Mouse (Mus musculus): ENCODE data around the gene Kdm2b. TPM values are rescaled to one million over a fixed set of nuclear protein-coding genes. Genes with fewer than 3 reads are reported as not detected.

Kdm2b gene
- polyA plus RNA-seq, 1 experiment from 2014 or later = 92.2 TPM

DNA sequence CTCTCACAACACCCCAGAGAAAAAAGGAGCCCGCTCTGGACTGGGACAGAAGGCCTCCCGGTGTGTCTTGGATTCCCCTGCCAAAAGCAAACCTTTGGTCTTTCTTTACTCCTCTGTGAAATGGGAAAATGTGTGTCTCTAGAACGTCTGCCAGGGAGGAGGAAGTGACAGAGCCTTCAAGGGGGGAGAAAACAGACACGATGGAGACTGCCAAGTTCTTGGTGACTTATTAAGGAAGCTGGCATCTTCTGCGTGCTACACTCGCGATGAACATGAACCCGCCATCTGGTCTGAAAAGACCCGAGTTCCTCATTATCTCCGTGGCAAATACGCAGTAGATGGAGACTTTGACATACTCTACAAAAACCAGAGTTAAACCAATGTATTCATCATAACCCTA is 24.2 kb downstream of the Kdm2b start:
- no peak for ATAC-seq (ENCODE audit: low FRiP score, low TSS enrichment)

DNA sequence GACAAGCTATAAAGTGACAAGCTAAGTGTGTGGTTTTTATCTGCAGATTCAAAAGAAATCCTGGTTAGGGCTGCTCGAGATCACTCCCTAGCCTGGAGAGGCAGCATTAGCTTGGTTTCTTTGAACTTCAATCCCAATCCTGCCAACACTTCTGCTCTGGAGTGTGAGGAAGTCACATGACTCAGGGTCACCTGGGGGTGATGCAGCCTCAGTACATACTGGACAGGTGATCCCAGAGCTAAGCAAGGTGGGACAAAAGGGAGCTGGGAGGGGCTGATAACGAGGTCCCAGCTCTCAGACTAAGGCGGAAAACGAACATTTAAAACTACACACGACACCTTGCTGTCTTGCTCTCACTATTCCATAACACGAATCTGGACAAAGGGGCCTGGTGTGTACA is 24.8 kb downstream of the Kdm2b start:
- 80% methylated on average over 6 of the region's 6 CpGs for WGBS
- ATAC-seq (ENCODE audit: low FRiP score, low TSS enrichment) = no peak
- no peak overlapping the region for H3K4me2 ChIP-seq (replicated peaks; ENCODE audit: low read depth, low read length)
- no peak overlapping the region for H3K4me3 ChIP-seq (ENCODE audit: low read length)
- no peak overlapping the region for H3K9ac ChIP-seq (replicated peaks; ENCODE audit: low read length)
- no peaks in the 10 kb centered on the region for H3K4me1 ChIP-seq (ENCODE audit: insufficient read depth, low read length)
- no peak overlapping the region for H3K27ac ChIP-seq (ENCODE audit: low read length)
- H3K9me3 ChIP-seq (ENCODE audit: low read length) = no peaks in the 10 kb centered on the region
- H3K27me3 ChIP-seq (ENCODE audit: insufficient read depth, low read length) = no peaks in the 10 kb centered on the region
- H3K36me3 ChIP-seq (ENCODE audit: insufficient read depth, low read length) = peaks cover 8% of the 10 kb centered on the region; the same call in 1 of the 2 replicates

More for the DNA sequence above, 24.2 kb downstream of the Kdm2b start:
- peaks cover 8% of the 10 kb centered on the region; the same call in 1 of the 2 replicates for H3K36me3 ChIP-seq (ENCODE audit: insufficient read depth, low read length)
- no peak overlapping the region for H3K9ac ChIP-seq (replicated peaks; ENCODE audit: low read length)
- H3K27me3 ChIP-seq (ENCODE audit: insufficient read depth, low read length) = no peaks in the 10 kb centered on the region
- no peak overlapping the region for H3K4me3 ChIP-seq (ENCODE audit: low read length)
- WGBS = 83% methylated on average over 11 of the region's 11 CpGs
- no peak overlapping the region for H3K4me2 ChIP-seq (replicated peaks; ENCODE audit: low read depth, low read length)
- H3K9me3 ChIP-seq (ENCODE audit: low read length) = no peaks in the 10 kb centered on the region
- no peaks in the 10 kb centered on the region for H3K4me1 ChIP-seq (ENCODE audit: insufficient read depth, low read length)
- no peak overlapping the region for H3K27ac ChIP-seq (ENCODE audit: low read length)

DNA sequence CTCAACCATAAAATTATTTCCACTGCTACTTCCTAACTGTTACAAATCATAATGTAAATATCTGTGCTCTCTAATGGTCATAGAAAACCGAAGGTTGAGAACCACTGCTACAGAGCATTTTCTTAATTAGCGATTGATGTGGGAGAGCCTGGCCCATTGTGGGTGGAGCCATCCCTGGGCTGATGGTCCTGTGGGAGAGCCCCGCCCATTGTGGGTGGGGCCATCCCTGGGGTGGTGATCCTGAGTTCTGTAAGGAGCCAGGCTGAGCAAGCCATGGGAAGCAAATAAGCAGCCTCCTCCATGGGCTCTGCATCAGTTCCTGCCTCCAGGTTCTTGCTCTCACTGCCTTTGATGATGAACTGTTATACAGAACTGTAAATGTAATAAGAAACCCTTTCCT is 27.7 kb downstream of the Kdm2b start:
- Histone ChIP-seq H3K9ac (replicated peaks; ENCODE audit: low read length) (no peak overlapping the region), H3K4me3 (ENCODE audit: low read length) (no peak overlapping the region), H3K36me3 (ENCODE audit: insufficient read depth, low read length) (peaks cover 8% of the 10 kb centered on the region; the same call in 1 of the 2 replicates), H3K9me3 (ENCODE audit: low read length) (no peaks in the 10 kb centered on the region), H3K4me1 (ENCODE audit: insufficient read depth, low read length) (no peaks in the 10 kb centered on the region), H3K27ac (ENCODE audit: low read length) (no peak overlapping the region), H3K27me3 (ENCODE audit: insufficient read depth, low read length) (no peaks in the 10 kb centered on the region), H3K4me2 (replicated peaks; ENCODE audit: low read depth, low read length) (no peak overlapping the region)
- ATAC-seq (ENCODE audit: low FRiP score, low TSS enrichment) = no peak
- WGBS = 52% methylated on average over 3 of the region's 3 CpGs

DNA sequence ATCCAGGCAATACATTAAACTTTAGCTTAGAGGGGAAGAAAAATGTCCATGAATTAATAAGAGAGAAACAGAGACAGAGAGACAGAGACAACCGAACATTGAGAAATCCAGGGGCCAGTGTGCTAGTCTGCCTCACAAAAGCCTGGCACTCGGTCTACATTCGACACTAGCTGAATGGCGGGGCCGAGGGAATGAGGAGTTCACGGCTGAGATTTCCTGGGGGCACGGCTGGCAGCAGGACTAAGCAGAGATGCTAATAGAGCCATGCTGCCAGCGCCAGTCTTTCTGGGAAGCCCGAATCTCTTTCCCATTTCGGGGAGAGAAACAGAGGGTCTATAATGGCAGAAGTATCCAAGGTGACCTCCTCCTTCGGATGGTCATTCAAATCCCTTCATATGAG is 30.2 kb downstream of the Kdm2b start:
- ATAC-seq (ENCODE audit: low FRiP score, low TSS enrichment) = no peak
- Histone ChIP-seq H3K9ac (replicated peaks; ENCODE audit: low read length) (no peak overlapping the region), H3K27me3 (ENCODE audit: insufficient read depth, low read length) (peaks cover under 1% of the 10 kb centered on the region; the same call in 1 of the 2 replicates), H3K4me3 (ENCODE audit: low read length) (no peak overlapping the region), H3K27ac (ENCODE audit: low read length) (no peak overlapping the region), H3K4me1 (ENCODE audit: insufficient read depth, low read length) (no peaks in the 10 kb centered on the region), H3K36me3 (ENCODE audit: insufficient read depth, low read length) (peaks cover 8% of the 10 kb centered on the region; the same call in 1 of the 2 replicates), H3K9me3 (ENCODE audit: low read length) (no peaks in the 10 kb centered on the region), H3K4me2 (replicated peaks; ENCODE audit: low read depth, low read length) (no peak overlapping the region)
- 89% methylated on average over 11 of the region's 11 CpGs for WGBS

DNA sequence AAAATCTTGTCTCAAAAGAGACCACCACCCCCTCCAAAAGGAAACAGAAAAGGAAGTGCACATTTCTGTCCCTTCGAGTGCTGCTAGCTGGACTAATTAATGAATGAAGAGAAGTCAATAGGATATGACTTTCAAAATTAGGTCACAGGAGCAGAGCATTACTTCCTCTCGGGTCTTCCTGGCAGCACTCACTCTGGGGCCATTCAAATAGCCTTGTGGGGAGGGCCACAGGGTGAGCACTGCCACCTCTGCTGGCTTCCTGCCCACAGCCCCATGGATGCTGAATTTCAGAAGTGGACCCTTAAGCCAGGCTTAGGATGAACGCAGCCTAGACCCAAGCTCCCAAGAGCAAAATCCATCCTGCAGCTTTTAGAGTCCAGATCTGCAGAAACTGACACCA is 33.6 kb downstream of the Kdm2b start:
- H3K4me2 ChIP-seq (replicated peaks; ENCODE audit: low read depth, low read length) = no peak overlapping the region
- ATAC-seq (ENCODE audit: low FRiP score, low TSS enrichment) = no peak
- peaks cover 6% of the 10 kb centered on the region; the same call in 1 of the 2 replicates for H3K36me3 ChIP-seq (ENCODE audit: insufficient read depth, low read length)
- no peak overlapping the region for H3K4me3 ChIP-seq (ENCODE audit: low read length)
- no peak overlapping the region for H3K9ac ChIP-seq (replicated peaks; ENCODE audit: low read length)
- no peak overlapping the region for H3K27ac ChIP-seq (ENCODE audit: low read length)
- H3K27me3 ChIP-seq (ENCODE audit: insufficient read depth, low read length) = peaks cover 28% of the 10 kb centered on the region
- peaks cover 18% of the 10 kb centered on the region for H3K4me1 ChIP-seq (ENCODE audit: insufficient read depth, low read length)
- no peaks in the 10 kb centered on the region for H3K9me3 ChIP-seq (ENCODE audit: low read length)
- WGBS = 67% methylated on average over 3 of the region's 3 CpGs

DNA sequence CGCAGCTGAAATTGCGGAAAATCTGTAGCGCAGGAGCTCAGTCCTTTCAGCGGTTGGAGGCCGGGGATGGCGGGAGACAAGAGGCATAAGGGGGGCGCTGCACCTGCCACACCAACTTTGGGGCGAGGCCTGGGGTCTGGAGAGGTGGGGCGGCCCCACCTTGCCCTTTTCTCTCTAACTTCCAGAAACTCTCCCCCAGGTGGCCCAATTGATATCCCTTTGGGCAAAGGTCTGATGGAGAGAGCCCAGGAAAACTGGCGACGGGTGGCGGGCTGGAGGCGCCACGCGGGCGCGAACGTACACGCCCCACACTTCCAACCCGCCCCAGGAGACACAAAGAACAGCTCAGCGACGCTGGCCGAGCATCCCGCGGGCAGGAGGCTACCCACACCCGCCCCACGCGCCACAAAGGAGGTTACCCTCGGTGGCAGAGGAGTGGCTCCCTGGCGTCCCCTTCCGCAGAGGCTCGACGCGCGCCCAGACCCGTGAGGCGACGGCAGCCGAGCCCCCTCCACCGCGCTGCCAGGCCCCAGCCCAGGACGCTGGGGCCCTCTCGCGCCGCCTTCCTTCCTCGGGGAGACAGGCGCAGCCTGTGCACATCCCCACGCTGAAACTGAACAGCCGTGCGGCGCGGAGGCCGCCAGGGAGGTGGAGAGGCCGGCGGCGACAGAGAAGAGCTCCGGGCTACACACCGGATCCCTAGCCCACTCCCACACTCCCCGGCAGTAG is 37.5 kb downstream of the Kdm2b start:
- H3K9me3 ChIP-seq (ENCODE audit: low read length) = no peaks in the 10 kb centered on the region
- WGBS = 3% methylated on average over 52 of the region's 59 CpGs
- peak overlapping the region; percentile 61; the same call in 1 of the 2 replicates for H3K27ac ChIP-seq (ENCODE audit: low read length)
- peak overlapping the region; percentile 81 for H3K4me2 ChIP-seq (replicated peaks; ENCODE audit: low read depth, low read length)
- H3K9ac ChIP-seq (replicated peaks; ENCODE audit: low read length) = peak overlapping the region; percentile 63
- H3K27me3 ChIP-seq (ENCODE audit: insufficient read depth, low read length) = peaks cover 28% of the 10 kb centered on the region
- peaks cover 26% of the 10 kb centered on the region for H3K4me1 ChIP-seq (ENCODE audit: insufficient read depth, low read length)
- H3K36me3 ChIP-seq (ENCODE audit: insufficient read depth, low read length) = 0 out of 2 replicates have a peak, but pooled peaks cover 4% of the 10 kb centered on the region
- H3K4me3 ChIP-seq (ENCODE audit: low read length) = peak overlapping the region; percentile 49
- ATAC-seq (ENCODE audit: low FRiP score, low TSS enrichment) = peak; percentile 31

DNA sequence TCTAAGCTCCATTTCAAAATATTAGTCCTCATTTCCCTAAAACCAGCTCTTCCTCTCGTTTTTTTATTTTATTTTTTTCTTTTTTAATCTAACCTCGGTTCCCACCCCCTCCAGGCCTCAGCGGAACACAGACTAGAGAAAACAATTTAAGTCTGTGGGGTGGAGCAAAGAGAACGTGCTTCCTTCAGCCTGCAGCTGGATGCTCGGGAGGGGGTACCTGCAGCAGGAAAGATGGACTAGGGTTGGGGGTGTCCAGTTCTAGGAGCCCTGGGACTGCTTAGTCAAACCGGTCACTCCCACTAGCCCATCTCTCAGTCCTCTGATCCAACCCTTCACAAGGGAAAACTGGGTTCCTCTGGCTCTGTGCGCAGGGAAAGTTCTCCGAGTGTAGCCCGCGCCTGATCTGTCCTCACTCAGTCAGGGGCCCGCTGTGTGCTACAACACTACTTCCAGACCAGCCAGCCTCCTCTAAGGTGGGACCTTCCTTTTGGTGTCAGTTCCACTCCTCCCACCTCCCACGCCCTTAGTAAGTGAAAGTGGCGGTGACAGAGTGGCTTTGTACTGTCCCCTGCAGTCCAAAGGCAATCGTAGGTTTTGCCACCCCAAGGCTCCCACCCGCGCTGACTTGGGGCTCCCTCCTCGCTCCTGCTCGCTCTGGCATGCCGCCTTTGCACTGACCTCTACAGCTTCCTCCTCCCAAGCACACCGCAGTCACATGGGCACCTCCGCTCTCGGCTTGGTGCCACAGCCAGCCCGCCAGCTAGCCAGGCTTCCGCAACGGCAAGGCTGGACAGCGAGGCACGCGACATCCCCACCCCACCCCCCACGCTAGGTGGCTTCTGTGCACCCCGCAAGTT is 38.3 kb downstream of the Kdm2b start:
- Histone ChIP-seq H3K9me3 (ENCODE audit: low read length) (no peaks in the 10 kb centered on the region), H3K4me2 (replicated peaks; ENCODE audit: low read depth, low read length) (peak overlapping the region; percentile 81), H3K9ac (replicated peaks; ENCODE audit: low read length) (peak overlapping the region; percentile 63), H3K27ac (ENCODE audit: low read length) (peak overlapping the region; percentile 61), H3K36me3 (ENCODE audit: insufficient read depth, low read length) (0 out of 2 replicates have a peak, but pooled peaks cover 9% of the 10 kb centered on the region), H3K27me3 (ENCODE audit: insufficient read depth, low read length) (peaks cover 28% of the 10 kb centered on the region), H3K4me1 (ENCODE audit: insufficient read depth, low read length) (peaks cover 26% of the 10 kb centered on the region), H3K4me3 (ENCODE audit: low read length) (peak overlapping the region; percentile 49)
- 6% methylated on average over 30 of the region's 30 CpGs for WGBS
- peak; percentile 63 for ATAC-seq (ENCODE audit: low FRiP score, low TSS enrichment)

DNA sequence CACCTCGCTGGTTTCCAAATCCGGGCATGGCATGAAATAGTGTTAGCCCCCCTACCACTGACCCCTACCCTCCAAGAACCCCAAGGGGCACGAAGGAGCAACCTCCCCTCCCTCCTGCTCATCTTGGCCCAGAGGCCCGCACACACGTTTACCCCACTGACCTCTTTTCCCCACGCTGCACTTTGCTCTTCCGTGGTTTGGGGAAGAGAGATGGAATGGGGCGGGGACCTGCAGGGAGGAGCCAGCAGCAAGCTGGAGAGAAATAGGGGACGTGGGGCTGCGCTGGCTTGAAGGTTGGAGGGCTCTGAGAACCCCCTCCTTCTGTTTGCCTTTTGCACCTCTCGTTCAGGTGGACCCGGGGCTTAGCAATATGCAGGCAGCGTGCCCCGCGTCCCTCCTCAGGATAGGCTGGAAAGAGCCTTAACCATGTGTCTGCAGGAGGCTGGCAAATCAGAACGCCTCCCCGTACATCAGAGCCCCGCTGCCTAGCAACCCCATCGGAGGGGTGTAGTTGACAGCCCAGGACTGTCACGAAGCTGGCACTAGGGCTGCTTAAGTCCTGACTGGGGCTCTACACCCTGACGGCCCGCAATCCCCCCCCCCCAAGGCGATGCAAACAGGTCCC is 39.2 kb downstream of the Kdm2b start:
- Histone ChIP-seq H3K4me2 (replicated peaks; ENCODE audit: low read depth, low read length) (peak overlapping the region; percentile 81), H3K9ac (replicated peaks; ENCODE audit: low read length) (peak overlapping the region; percentile 35; the same call in 1 of the 2 replicates), H3K4me3 (ENCODE audit: low read length) (peak overlapping the region; percentile 49), H3K27me3 (ENCODE audit: insufficient read depth, low read length) (peaks cover 28% of the 10 kb centered on the region), H3K9me3 (ENCODE audit: low read length) (no peaks in the 10 kb centered on the region), H3K4me1 (ENCODE audit: insufficient read depth, low read length) (peaks cover 26% of the 10 kb centered on the region), H3K27ac (ENCODE audit: low read length) (no peak overlapping the region), H3K36me3 (ENCODE audit: insufficient read depth, low read length) (0 out of 2 replicates have a peak, but pooled peaks cover 9% of the 10 kb centered on the region)
- ATAC-seq (ENCODE audit: low FRiP score, low TSS enrichment) = peak; percentile 67
- WGBS = 15% methylated on average over 20 of the region's 23 CpGs

DNA sequence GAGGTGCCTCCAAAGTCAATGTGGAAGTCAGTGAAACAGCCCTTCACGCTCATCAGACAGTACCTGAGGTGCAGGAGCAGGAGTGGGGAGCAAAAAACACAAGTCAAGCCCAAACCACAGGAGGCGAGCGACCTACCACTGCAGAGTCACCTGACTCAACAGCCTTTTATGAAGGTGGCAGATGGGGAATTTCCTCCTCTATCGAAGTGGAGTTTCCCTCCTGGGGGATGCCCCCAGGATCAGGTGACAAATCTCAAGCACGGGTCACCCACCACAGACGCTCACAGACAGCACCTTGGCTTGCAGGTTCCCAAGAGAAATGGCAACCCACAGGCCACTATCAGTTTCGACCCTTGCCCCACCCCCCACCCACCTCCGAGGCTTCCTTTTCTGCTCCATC is 40.5 kb downstream of the Kdm2b start:
- Histone ChIP-seq H3K36me3 (ENCODE audit: insufficient read depth, low read length) (0 out of 2 replicates have a peak, but pooled peaks cover 9% of the 10 kb centered on the region), H3K27ac (ENCODE audit: low read length) (no peak overlapping the region), H3K4me1 (ENCODE audit: insufficient read depth, low read length) (peaks cover 26% of the 10 kb centered on the region), H3K4me2 (replicated peaks; ENCODE audit: low read depth, low read length) (no peak overlapping the region), H3K4me3 (ENCODE audit: low read length) (no peak overlapping the region), H3K27me3 (ENCODE audit: insufficient read depth, low read length) (peaks cover 25% of the 10 kb centered on the region), H3K9me3 (ENCODE audit: low read length) (no peaks in the 10 kb centered on the region), H3K9ac (replicated peaks; ENCODE audit: low read length) (no peak overlapping the region)
- 61% methylated on average over 8 of the region's 8 CpGs for WGBS
- ATAC-seq (ENCODE audit: low FRiP score, low TSS enrichment) = no peak
